Mouse (Mus musculus) ES-Bruce4 (cell line): ENCODE data around the gene Tnfrsf4.

Source experiments
- CTCF ChIP-seq: IDR thresholded peaks from one replicate; pipeline ENCODE4 v1.8.1; 2011; ENCODE audit warnings: low read depth, low read length
- EP300 ChIP-seq: IDR thresholded peaks from 2 replicates; pipeline ENCODE4 v1.6.1; 2011; ENCODE audit warnings: low read depth, low read length; ENCODE audit not compliant: insufficient read depth
- POLR2A ChIP-seq: IDR thresholded peaks from one replicate; pipeline ENCODE4 v1.8.1; 2011; ENCODE audit warnings: low read length; ENCODE audit not compliant: insufficient read depth

- no peak for TF ChIP-seq POLR2A
- TF ChIP-seq CTCF = no peak
- no peak for TF ChIP-seq EP300
These were observed 50.9 kb downstream of the Tnfrsf4 start for GRCm38 (mm10) chr4:156064510-156064897.
